Comparison of ENCODE assay signal across 8 mouse cellular contexts in genomic region chr11:117709308-117709707, GRCm38 (mm10). TPM values are rescaled to one million over a fixed set of nuclear protein-coding genes. Genes with fewer than 3 reads are reported as not detected.
DNase-seq lines count a peak whose midpoint lies in the region; ATAC-seq and TF ChIP-seq lines count a peak whose summit lies in the region.

No protein-coding gene starts in this region.

- H3K9ac ChIP-seq in lung, postnatal 0 days (replicated peaks; ENCODE audit: low read depth), result no peak overlapping the region

- no peak overlapping the region for H3K4me3 ChIP-seq in left cerebral cortex, adult 2 months
- H3K4me3 ChIP-seq in lung, postnatal 0 days (ENCODE audit: low read depth, low read length), result no peak overlapping the region

- no peak for TF ChIP-seq EP300 in lung, postnatal 0 days (IDR thresholded peaks at IDR 0.05)

- no peaks in the 10 kb centered on the region for H3K4me1 ChIP-seq in lung, postnatal 0 days (ENCODE audit: insufficient read depth, low read depth, low read length)

- intact Hi-C loops in left cerebral cortex, adult 2 months (cut with DNase I), result loop anchor here (1.0 to 10.0 kb wide), 2 partner anchors 115 to 325 kb away; no protein-coding TSS in a partner anchor

- TF ChIP-seq CTCF in left cerebral cortex, adult 2 months (IDR thresholded peaks at IDR 0.05), result peak; percentile 70
- peak; percentile 70 for TF ChIP-seq CTCF in lung, postnatal 0 days (IDR thresholded peaks at IDR 0.05)

- WGBS in lung, postnatal 0 days, result 55% methylated on average over 4 of the region's 4 CpGs

- H3K36me3 ChIP-seq in lung, postnatal 0 days (ENCODE audit: insufficient read depth, low read length), result peaks cover 4% of the 10 kb centered on the region; the same call in 1 of the 2 replicates
- peaks cover 1% of the 10 kb centered on the region for H3K36me3 ChIP-seq in splenic B cell, adult 2 months (ENCODE audit: control insufficient read depth, insufficient read depth, low read length, poor library complexity, severe bottlenecking)

- no peak for ATAC-seq in lung, postnatal 0 days

- no peak overlapping the region for H3K27ac ChIP-seq in left cerebral cortex, adult 2 months
- no peak overlapping the region for H3K27ac ChIP-seq in lung, postnatal 0 days (ENCODE audit: low read length)

- no peaks in the 10 kb centered on the region for H3K9me3 ChIP-seq in lung, postnatal 0 days (ENCODE audit: low read length)

- H3K27me3 ChIP-seq in lung, postnatal 0 days (replicated peaks; ENCODE audit: insufficient read depth, low read length), result no peaks in the 10 kb centered on the region
- no peaks in the 10 kb centered on the region for H3K27me3 ChIP-seq in splenic B cell, adult 2 months (ENCODE audit: control insufficient read depth, insufficient read depth, low read length, poor library complexity, severe bottlenecking)

- DNase-seq in adrenal gland, adult 18-20 months (ENCODE audit: low spot score in 2 of 2), result peak; percentile 52 to 62
- DNase-seq in adrenal gland, adult 8-10 months, result no peak
- peak in 1 of 2 experiments; percentile 42 for DNase-seq in left cerebral cortex, adult 2 months (ENCODE audit: extremely low spot score in 1 of 2, low spot score in 2 of 2)
- no peak for DNase-seq in left cerebral cortex, adult 11 months (ENCODE audit: low spot score)
- peak; percentile 45 for DNase-seq in adrenal gland, postnatal 25 days
- peak; percentile 59 for DNase-seq in forelimb bud, embryonic 11.5 days (ENCODE audit: low read depth, low spot score)
- DNase-seq in lung, postnatal 0 days (ENCODE audit: low spot score), result peak; percentile 88
- peak; percentile 85 for DNase-seq in splenic B cell, adult 2 months (ENCODE audit: low read depth, low spot score)

- H3K4me2 ChIP-seq in lung, postnatal 0 days (replicated peaks; ENCODE audit: low read depth, low read length), result no peak overlapping the region

RNA-seq across cellular contexts. Expression of gene Tnrc6c, which starts 55.2 kb away (rescaled TPM):
- total RNA-seq in adrenal gland, adult 18-20 months (2021), result 10 to 100 TPM; 20.4 to 24.5 TPM
- total RNA-seq in adrenal gland, adult 8-10 months (2022), result 10 to 100 TPM; 22.3 to 41.0 (median 31.9) TPM
- total RNA-seq in left cerebral cortex, adult 2 months (2021), result 10 to 100 TPM; 58.5 to 62.9 TPM
- total RNA-seq in adrenal gland, postnatal 25 days (2021), result 24.1 and 29.4 TPM in 2 replicates
- polyA plus RNA-seq in lung, postnatal 0 days (2015; fragmentation: Nextera tagmentation; extraction: Ambion mirVana), result 8.9 and 9.8 TPM in 2 replicates

Comparison
In these comparisons a context has a peak if more than half of its experiments do, and no peak if none do; other contexts are left out.
1. DNase-seq: peak in adrenal gland, adult 18-20 months (2 of 2), adrenal gland, postnatal 25 days (single experiment), forelimb bud, embryonic 11.5 days (single experiment), lung, postnatal 0 days (single experiment) and splenic B cell, adult 2 months (single experiment); none in adrenal gland, adult 8-10 months (single experiment) and left cerebral cortex, adult 11 months (single experiment).